Mouse (Mus musculus): ENCODE measurements around the gene Afg1l.

GRCm38 (mm10) chr10:42454690-42455089, 23.7 kb downstream of the Afg1l start:
- no peak for TF ChIP-seq CTCF (IDR thresholded peaks at IDR 0.05; ENCODE audit: control insufficient read depth, insufficient read depth, insufficient replicate concordance, low read depth, low read length)
- TF ChIP-seq POLR2A (IDR thresholded peaks at IDR 0.05; ENCODE audit: control insufficient read depth, low read depth, low read length) = no peak

Measured in testis, adult 2 months (tissue).